Mouse (Mus musculus) brain, embryonic 14.5 days (tissue): Measurements from ENCODE around the gene Rcvrn.

Source experiments
- CTCF ChIP-seq: fragments of 200-500 bp; IDR thresholded peaks from 2 replicates; pipeline ENCODE4 v1.5.1; 2012; ENCODE audit warnings: inconsistent platforms, mild to moderate bottlenecking, moderate library complexity, borderline replicate concordance; ENCODE audit not compliant: insufficient read depth, insufficient read length; ENCODE audit errors: extremely low read depth
- POLR2A ChIP-seq: fragments of 200-500 bp; IDR thresholded peaks from 2 replicates; pipeline ENCODE4 v1.6.1; 2012; ENCODE audit warnings: mild to moderate bottlenecking, inconsistent platforms, borderline replicate concordance; ENCODE audit not compliant: poor library complexity, insufficient read depth, insufficient read length, severe bottlenecking; ENCODE audit errors: extremely low read depth

DNA sequence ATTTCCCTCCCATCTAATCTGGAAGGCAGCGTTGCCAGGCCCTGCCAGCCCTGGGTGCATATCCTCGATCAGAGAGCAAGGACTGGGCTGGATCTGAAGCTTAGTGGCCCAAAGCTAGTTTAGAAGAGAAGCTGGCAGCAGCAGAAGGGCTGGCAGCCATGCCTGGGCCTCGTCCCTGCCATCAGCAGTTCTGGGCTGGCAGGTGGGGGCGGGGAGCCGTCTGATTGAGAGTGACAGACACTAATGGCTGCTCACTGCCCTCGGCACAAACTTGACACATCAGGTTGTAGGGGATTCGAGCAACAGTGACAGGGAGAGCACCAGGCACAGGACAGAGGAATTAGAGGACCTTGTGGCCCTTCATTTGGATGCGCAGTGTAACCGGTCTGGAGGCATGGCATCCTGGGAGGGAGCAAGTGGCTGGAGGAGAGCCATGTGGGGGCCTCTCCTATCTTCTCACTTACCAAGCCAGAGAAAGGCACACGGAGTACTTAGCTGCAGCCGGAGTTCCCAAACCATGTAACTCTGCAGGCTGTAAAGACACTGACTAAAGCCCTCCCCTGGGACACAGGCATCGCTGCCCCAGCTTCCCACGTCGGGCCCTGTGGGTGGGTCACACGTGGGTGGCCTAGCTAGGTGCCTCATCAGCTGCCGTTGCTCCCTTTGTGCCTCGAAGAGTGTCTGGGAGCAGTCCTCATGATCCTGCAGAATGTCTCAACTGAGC, 39.7 kb upstream of the Rcvrn start:
- no peak for TF ChIP-seq POLR2A
- TF ChIP-seq CTCF: no peak
